Comparison of ENCODE assay signal across 9 mouse cellular contexts in the genomic region with DNA sequence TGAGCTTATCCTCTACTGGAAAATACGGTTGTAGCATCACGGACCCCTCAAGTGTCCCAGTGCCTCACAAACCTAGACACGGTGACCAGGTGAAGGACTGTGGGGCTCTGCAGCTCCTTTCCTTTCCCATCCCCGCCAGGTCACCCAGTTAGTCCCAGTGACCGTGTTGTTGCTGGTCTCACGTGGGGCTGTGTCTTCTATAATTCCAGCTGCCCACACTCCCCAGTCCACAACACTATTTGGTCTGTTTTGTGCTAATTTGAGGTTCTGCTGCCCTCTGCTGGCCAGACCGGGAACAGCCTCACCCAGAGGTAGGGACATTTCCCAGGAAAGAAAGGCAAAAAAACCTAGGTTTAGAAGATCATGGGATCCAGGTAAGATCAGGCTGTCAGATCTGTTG.
A peak's percentile ranks its signal among the peaks of the same experiment; 100 is the strongest.
DNase-seq lines count a peak whose midpoint lies in the region; ATAC-seq lines count a peak whose summit lies in the region.
"Had no signal": no experiment of that assay in that cellular context is flagged by ENCODE, and none has a peak within 500 bp of the region (broad histone marks: within the 10 kb centered on the region; RNA-seq: fewer than 3 reads in every experiment).

No protein-coding gene starts in this region.

- no peak; the same call in 1 of the 2 replicates for ATAC-seq in kidney, embryonic 14.5 days (ENCODE audit: low FRiP score, low TSS enrichment)
- ATAC-seq in limb, embryonic 13.5 days (ENCODE audit: low FRiP score, low read depth), result 0 out of 2 replicates have a peak, but pooled peaks have one; percentile 16

- H3K9ac ChIP-seq in kidney, embryonic 14.5 days (ENCODE audit: low read depth, low read length), result no peak overlapping the region
- no peak overlapping the region for H3K9ac ChIP-seq in limb, embryonic 13.5 days
- H3K9ac ChIP-seq: stomach, embryonic 15.5 days had no signal

- no peaks in the 10 kb centered on the region for H3K4me1 ChIP-seq in kidney, embryonic 14.5 days (ENCODE audit: control insufficient read depth, insufficient read depth, low read length)
- peaks cover 8% of the 10 kb centered on the region; the same call in 1 of the 2 replicates for H3K4me1 ChIP-seq in limb, embryonic 13.5 days
- H3K4me1 ChIP-seq: stomach, embryonic 15.5 days had no signal

- 0 out of 2 replicates have a peak, but pooled peaks cover 2% of the 10 kb centered on the region for H3K36me3 ChIP-seq in kidney, embryonic 14.5 days (ENCODE audit: control insufficient read depth, insufficient read depth, low read length)
- H3K36me3 ChIP-seq in limb, embryonic 13.5 days, result peaks cover 6% of the 10 kb centered on the region

- no peak overlapping the region for H3K27ac ChIP-seq in kidney, embryonic 14.5 days (ENCODE audit: low read depth, low read length)
- H3K27ac ChIP-seq in limb, embryonic 13.5 days, result no peak overlapping the region
- H3K27ac ChIP-seq: stomach, embryonic 15.5 days had no signal

- H3K4me3 ChIP-seq in kidney, embryonic 14.5 days (ENCODE audit: low read length), result no peak overlapping the region
- no peak overlapping the region for H3K4me3 ChIP-seq in limb, embryonic 13.5 days
- H3K4me3 ChIP-seq: stomach, embryonic 15.5 days had no signal

- H3K9me3 ChIP-seq in kidney, embryonic 14.5 days (ENCODE audit: control insufficient read depth, low read length), result no peaks in the 10 kb centered on the region
- no peaks in the 10 kb centered on the region for H3K9me3 ChIP-seq in limb, embryonic 13.5 days
- H3K9me3 ChIP-seq: stomach, embryonic 15.5 days had no signal

- H3K4me2 ChIP-seq in kidney, embryonic 14.5 days (replicated peaks; ENCODE audit: low read depth, low read length), result no peak overlapping the region
- no peak overlapping the region for H3K4me2 ChIP-seq in limb, embryonic 13.5 days (replicated peaks)
- H3K4me2 ChIP-seq: stomach, embryonic 15.5 days had no signal

- 39% methylated on average over 7 of the region's 7 CpGs for WGBS in kidney, embryonic 14.5 days
- WGBS in limb, embryonic 13.5 days, result 37% methylated on average over 7 of the region's 7 CpGs

- DNase-seq in kidney, adult 11 months, result peak; percentile 52
- peak; percentile 93 to 96 for DNase-seq in cerebellum, postnatal 10 days
- DNase-seq in frontal cortex, postnatal 36 days (ENCODE audit: low spot score in 2 of 2), result peak; percentile 88 to 90
- DNase-seq in kidney, adult 8-10 months, result peak; percentile 49 to 89
- peak; percentile 18 to 61 for DNase-seq in monocyte, adult 2 months (ENCODE audit: low read depth in 1 of 2, low spot score in 2 of 2)
- DNase-seq in spleen, postnatal 14 days (ENCODE audit: low spot score in 2 of 2), result peak; percentile 38 to 67

- H3K27me3 ChIP-seq in kidney, embryonic 14.5 days (ENCODE audit: control insufficient read depth, insufficient read depth, low read length), result no peaks in the 10 kb centered on the region
- no peaks in the 10 kb centered on the region for H3K27me3 ChIP-seq in limb, embryonic 13.5 days
- H3K27me3 ChIP-seq: stomach, embryonic 15.5 days had no signal

Comparison
In these comparisons a context has a peak if more than half of its experiments do, and no peak if none do; other contexts are left out.
1. DNase-seq: peak in every context shown above with its lines; median percentile 94 in cerebellum, postnatal 10 days; 89 in frontal cortex, postnatal 36 days; 69 in kidney, adult 8-10 months; 52 in spleen, postnatal 14 days; 52 in kidney, adult 11 months; 40 in monocyte, adult 2 months.